Mouse (Mus musculus) testis, adult 2 months (tissue): ENCODE measurements around the gene Nrip3. TPM values are rescaled to one million over a fixed set of nuclear protein-coding genes. Genes with fewer than 3 reads are reported as not detected.

Source experiments
- H3K27ac ChIP-seq: fragments of 200-500 bp; 2 replicates; pipeline ENCODE4 v1.5.1; 2012; ENCODE audit warnings: low read depth, low read length; ENCODE audit not compliant: control insufficient read depth, insufficient read depth
- H3K27me3 ChIP-seq: fragments of 200-500 bp; 2 replicates; pipeline ENCODE4 v1.6.1; 2012; ENCODE audit warnings: mild to moderate bottlenecking, low read length, moderate library complexity; ENCODE audit not compliant: control insufficient read depth, insufficient read depth
- H3K36me3 ChIP-seq: fragments of 200-500 bp; 2 replicates; pipeline ENCODE4 v1.6.1; 2012; ENCODE audit warnings: mild to moderate bottlenecking, low read length; ENCODE audit not compliant: control insufficient read depth, insufficient read depth
- H3K4me1 ChIP-seq: fragments of 200-500 bp; 2 replicates; pipeline ENCODE4 v1.6.1; 2012; ENCODE audit warnings: low read length; ENCODE audit not compliant: control insufficient read depth, insufficient read depth
- H3K4me3 ChIP-seq: fragments of 200-500 bp; 2 replicates; pipeline ENCODE4 v1.5.1; 2012; ENCODE audit warnings: low read depth, mild to moderate bottlenecking, low read length, moderate library complexity, mixed read lengths; ENCODE audit not compliant: control insufficient read depth
- CTCF ChIP-seq: fragments of 200-500 bp; IDR thresholded peaks from 2 replicates; pipeline ENCODE4 v1.5.1; 2012; ENCODE audit warnings: low read depth, mild to moderate bottlenecking, inconsistent platforms, low read length, moderate library complexity; ENCODE audit not compliant: control insufficient read depth, insufficient read depth, insufficient replicate concordance
- POLR2A ChIP-seq: fragments of 200-500 bp; IDR thresholded peaks from 2 replicates; pipeline ENCODE4 v1.6.1; 2012; ENCODE audit warnings: low read depth, mild to moderate bottlenecking, inconsistent platforms, low read length, moderate library complexity; ENCODE audit not compliant: control insufficient read depth
- polyA plus RNA-seq: library from polyadenylated mRNA; depleted of rRNA; stranded (reverse); fragments of >200 nt; gene quantifications from 2 replicates; pipeline ENCODE4 v1.2.3, GENCODE M21; 2012

Gene Nrip3
- polyA plus RNA-seq, 1 experiment: 2.1 TPM

- Histone ChIP-seq H3K4me3 (no peak overlapping the region), H3K4me1 (no peaks in the 10 kb centered on the region), H3K27me3 (no peaks in the 10 kb centered on the region), H3K27ac (no peak overlapping the region), H3K36me3 (no peaks in the 10 kb centered on the region)
- TF ChIP-seq CTCF (no peak), POLR2A (no peak)
Measured at GRCm38 (mm10) chr7:109807616-109808485, 26.0 kb upstream of the Nrip3 start.

GRCm38 (mm10) chr7:109804843-109805242 lies 23.0 kb upstream of the Nrip3 start:
- Histone ChIP-seq H3K4me1 (no peaks in the 10 kb centered on the region), H3K27ac (no peak overlapping the region), H3K4me3 (no peak overlapping the region), H3K36me3 (no peaks in the 10 kb centered on the region), H3K27me3 (no peaks in the 10 kb centered on the region)
- no peak for TF ChIP-seq POLR2A
- peak; percentile 11; the same call in 1 of the 2 replicates for TF ChIP-seq CTCF

- Histone ChIP-seq H3K4me3 (no peak overlapping the region), H3K4me1 (no peaks in the 10 kb centered on the region), H3K27me3 (no peaks in the 10 kb centered on the region), H3K27ac (no peak overlapping the region), H3K36me3 (no peaks in the 10 kb centered on the region)
- TF ChIP-seq POLR2A (no peak), CTCF (no peak)
Measured at GRCm38 (mm10) chr7:109804355-109804754, 22.5 kb upstream of the Nrip3 start.

GRCm38 (mm10) chr7:109803516-109803915 lies 21.7 kb upstream of the Nrip3 start:
- TF ChIP-seq CTCF (no peak), POLR2A (no peak)
- Histone ChIP-seq H3K4me1 (no peaks in the 10 kb centered on the region; the same call in 1 of the 2 replicates), H3K36me3 (no peaks in the 10 kb centered on the region), H3K27ac (no peak overlapping the region), H3K27me3 (no peaks in the 10 kb centered on the region), H3K4me3 (no peak overlapping the region)

- no peak for TF ChIP-seq CTCF
- no peak for TF ChIP-seq POLR2A
- no peaks in the 10 kb centered on the region for H3K36me3 ChIP-seq
Measured at GRCm38 (mm10) chr7:109800626-109801025, 18.8 kb upstream of the Nrip3 start.

GRCm38 (mm10) chr7:109799168-109799567 lies 17.3 kb upstream of the Nrip3 start:
- Histone ChIP-seq H3K27me3 (no peaks in the 10 kb centered on the region), H3K36me3 (no peaks in the 10 kb centered on the region), H3K4me1 (no peaks in the 10 kb centered on the region; the same call in 1 of the 2 replicates), H3K27ac (no peak overlapping the region), H3K4me3 (no peak overlapping the region)
- TF ChIP-seq POLR2A (no peak), CTCF (no peak)

More at GRCm38 (mm10) chr7:109800626-109801025, 18.8 kb upstream of the Nrip3 start:
- no peak overlapping the region for H3K27ac ChIP-seq
- H3K4me3 ChIP-seq: no peak overlapping the region
- no peaks in the 10 kb centered on the region; the same call in 1 of the 2 replicates for H3K4me1 ChIP-seq
- H3K27me3 ChIP-seq: no peaks in the 10 kb centered on the region

- Histone ChIP-seq H3K4me1 (no peaks in the 10 kb centered on the region; the same call in 1 of the 2 replicates), H3K36me3 (no peaks in the 10 kb centered on the region), H3K27ac (no peak overlapping the region), H3K27me3 (no peaks in the 10 kb centered on the region), H3K4me3 (no peak overlapping the region)
- TF ChIP-seq CTCF (no peak), POLR2A (no peak)
Measured at GRCm38 (mm10) chr7:109795564-109795963, 13.7 kb upstream of the Nrip3 start.

- Histone ChIP-seq H3K27me3 (no peaks in the 10 kb centered on the region), H3K36me3 (no peaks in the 10 kb centered on the region), H3K27ac (no peak overlapping the region), H3K4me1 (no peaks in the 10 kb centered on the region; the same call in 1 of the 2 replicates), H3K4me3 (no peak overlapping the region)
- TF ChIP-seq CTCF: no peak
- no peak for TF ChIP-seq POLR2A
Measured at GRCm38 (mm10) chr7:109794556-109794955, 12.7 kb upstream of the Nrip3 start.
